Mouse (Mus musculus): ENCODE data around the gene 2300009A05Rik.

The 2300009A05Rik gene

GRCm38 (mm10) chr9:63349241-63349640, 49.8 kb downstream of the 2300009A05Rik start:
- intact Hi-C loops (cut with DNase I) = no loop called here

- intact Hi-C loops (cut with DNase I) = no loop called here
These were observed 50.9 kb downstream of the 2300009A05Rik start for GRCm38 (mm10) chr9:63348146-63348545.

GRCm38 (mm10) chr9:63346029-63346428, 53.0 kb downstream of the 2300009A05Rik start:
- intact Hi-C loops (cut with DNase I) = no loop called here
